Mouse (Mus musculus) embryonic fibroblast, embryonic 13.5 days (primary cell): Measurements from ENCODE around the gene Stoml1. TPM values are rescaled to one million over a fixed set of nuclear protein-coding genes. Genes with fewer than 3 reads are reported as not detected.

Experiments used
- H3K27ac ChIP-seq: 2 replicates; pipeline ENCODE4 v1.5.1; 2012; ENCODE audit warnings: low read length, control low read depth, inconsistent platforms; ENCODE audit not compliant: insufficient read depth
- H3K4me1 ChIP-seq: 2 replicates; pipeline ENCODE4 v1.6.1; 2011; ENCODE audit warnings: low read length; ENCODE audit not compliant: control insufficient read depth, insufficient read depth
- H3K4me3 ChIP-seq: 2 replicates; pipeline ENCODE4 v1.5.1; 2011; ENCODE audit warnings: mild to moderate bottlenecking, control low read depth, low read length; ENCODE audit not compliant: insufficient read depth
- CTCF ChIP-seq: IDR thresholded peaks from 2 replicates; pipeline ENCODE4 v1.5.1; 2011; ENCODE audit warnings: mild to moderate bottlenecking, control low read depth, low read length, moderate library complexity, borderline replicate concordance; ENCODE audit not compliant: insufficient read depth
- POLR2A ChIP-seq: IDR thresholded peaks from 2 replicates; pipeline ENCODE4 v1.6.1; 2011; ENCODE audit warnings: low read depth, mild to moderate bottlenecking, control low read depth, low read length, moderate library complexity
- polyA plus RNA-seq: library from polyadenylated mRNA; stranded (reverse); fragments of >200 nt; gene quantifications from 2 replicates; pipeline ENCODE4 v1.2.4, GENCODE M21; 2011; ENCODE audit warnings: low read depth; ENCODE audit not compliant: missing spikeins, insufficient read length

Stoml1 gene
- polyA plus RNA-seq, 1 experiment, result 25.9 TPM

GRCm38 (mm10) chr9:58214519-58215180 lies 38.3 kb upstream of the Stoml1 start:
- TF ChIP-seq CTCF (no peak), POLR2A (peak; percentile 25; the same call in 1 of the 2 replicates)

GRCm38 (mm10) chr9:58216402-58216801 lies 36.6 kb upstream of the Stoml1 start:
- no peak overlapping the region for H3K4me3 ChIP-seq
- H3K27ac ChIP-seq, result no peak overlapping the region
- no peak for TF ChIP-seq POLR2A
- TF ChIP-seq CTCF, result peak; percentile 75; the same call in 1 of the 2 replicates

More at GRCm38 (mm10) chr9:58214519-58215180, 38.3 kb upstream of the Stoml1 start:
- H3K4me3 ChIP-seq, result no peak overlapping the region
- peaks cover 10% of the 10 kb centered on the region for H3K4me1 ChIP-seq
- H3K27ac ChIP-seq, result peak overlapping the region; percentile 79

GRCm38 (mm10) chr9:58218539-58218938 lies 34.4 kb upstream of the Stoml1 start:
- Histone ChIP-seq H3K4me1 (peaks cover 10% of the 10 kb centered on the region), H3K27ac (no peak overlapping the region), H3K4me3 (no peak overlapping the region)
- no peak for TF ChIP-seq POLR2A
- no peak for TF ChIP-seq CTCF

More at GRCm38 (mm10) chr9:58216402-58216801, 36.6 kb upstream of the Stoml1 start:
- peaks cover 10% of the 10 kb centered on the region for H3K4me1 ChIP-seq

- Histone ChIP-seq H3K4me1 (peaks cover 3% of the 10 kb centered on the region; the same call in 1 of the 2 replicates), H3K27ac (no peak overlapping the region), H3K4me3 (no peak overlapping the region)
- TF ChIP-seq CTCF (peak; percentile 41; the same call in 1 of the 2 replicates), POLR2A (no peak)
Measured at GRCm38 (mm10) chr9:58220218-58220903, 32.6 kb upstream of the Stoml1 start.

- TF ChIP-seq CTCF, result no peak
- no peak for TF ChIP-seq POLR2A
- Histone ChIP-seq H3K4me1 (no peaks in the 10 kb centered on the region), H3K4me3 (no peak overlapping the region)
Measured at GRCm38 (mm10) chr9:58224356-58224755, 28.6 kb upstream of the Stoml1 start.

GRCm38 (mm10) chr9:58225915-58226913 lies 26.8 kb upstream of the Stoml1 start:
- no peak overlapping the region for H3K4me3 ChIP-seq
- no peak for TF ChIP-seq CTCF
- no peak for TF ChIP-seq POLR2A

More at GRCm38 (mm10) chr9:58224356-58224755, 28.6 kb upstream of the Stoml1 start:
- H3K27ac ChIP-seq, result no peak overlapping the region

GRCm38 (mm10) chr9:58228777-58229466 lies 24.0 kb upstream of the Stoml1 start:
- TF ChIP-seq CTCF, result no peak

More at GRCm38 (mm10) chr9:58225915-58226913, 26.8 kb upstream of the Stoml1 start:
- Histone ChIP-seq H3K27ac (no peak overlapping the region), H3K4me1 (no peaks in the 10 kb centered on the region)

GRCm38 (mm10) chr9:58231746-58232145 lies 21.2 kb upstream of the Stoml1 start:
- TF ChIP-seq POLR2A (no peak), CTCF (no peak)
- Histone ChIP-seq H3K4me3 (no peak overlapping the region), H3K4me1 (no peaks in the 10 kb centered on the region), H3K27ac (no peak overlapping the region)

More at GRCm38 (mm10) chr9:58228777-58229466, 24.0 kb upstream of the Stoml1 start:
- Histone ChIP-seq H3K4me1 (no peaks in the 10 kb centered on the region), H3K27ac (no peak overlapping the region), H3K4me3 (no peak overlapping the region)

DNA sequence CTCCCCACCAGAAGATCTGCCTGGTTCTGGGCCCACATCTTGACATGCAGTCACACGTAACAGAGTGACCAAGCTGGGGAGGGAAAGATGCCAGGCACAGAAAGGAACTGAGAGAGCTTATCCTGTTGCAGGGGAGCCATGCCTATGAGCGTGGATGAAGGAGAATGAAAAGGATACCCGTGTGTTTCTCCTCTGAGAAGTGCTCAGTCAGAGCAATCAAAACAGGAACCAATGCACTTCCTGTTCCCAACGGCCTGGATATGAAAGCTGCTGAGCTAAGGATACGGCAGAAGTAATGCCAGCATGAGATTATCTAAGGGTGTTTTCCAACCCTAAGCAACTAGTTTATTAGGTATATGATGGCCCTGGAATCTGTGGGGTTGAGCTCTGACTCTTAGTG lies 20.6 kb upstream of the Stoml1 start:
- no peak overlapping the region for H3K27ac ChIP-seq
- no peak overlapping the region for H3K4me3 ChIP-seq
- TF ChIP-seq POLR2A (no peak), CTCF (no peak)
- no peaks in the 10 kb centered on the region for H3K4me1 ChIP-seq
